Mouse (Mus musculus) ES-Bruce4 (cell line): ENCODE measurements around the gene Hdac5. TPM values are rescaled to one million over a fixed set of nuclear protein-coding genes. Genes with fewer than 3 reads are reported as not detected.

Experiments used
- H3K27ac ChIP-seq: 2 replicates; pipeline ENCODE4 v1.5.1; 2012; ENCODE audit warnings: low read length, inconsistent platforms; ENCODE audit not compliant: insufficient read depth
- H3K27me3 ChIP-seq: 2 replicates; pipeline ENCODE4 v1.6.1; 2012; ENCODE audit warnings: mild to moderate bottlenecking, low read length, inconsistent platforms; ENCODE audit not compliant: control insufficient read depth, poor library complexity, insufficient read depth, severe bottlenecking
- H3K36me3 ChIP-seq: 2 replicates; pipeline ENCODE4 v1.6.1; 2012; ENCODE audit warnings: inconsistent platforms, mild to moderate bottlenecking, low read length, moderate library complexity; ENCODE audit not compliant: control insufficient read depth, poor library complexity, insufficient read depth, severe bottlenecking
- H3K4me1 ChIP-seq: one replicate; pipeline ENCODE4 v1.8.1; 2011; ENCODE audit warnings: low read length; ENCODE audit not compliant: control insufficient read depth, insufficient read depth
- H3K4me3 ChIP-seq: 2 replicates; pipeline ENCODE4 v1.5.1; 2011; ENCODE audit warnings: low read depth, mild to moderate bottlenecking, low read length
- H3K9ac ChIP-seq: 2 replicates; pipeline ENCODE4 v1.6.1; 2012; ENCODE audit warnings: low read depth, mild to moderate bottlenecking, inconsistent platforms; ENCODE audit not compliant: poor library complexity, severe bottlenecking
- H3K9me3 ChIP-seq: replicated peaks from 2 replicates; pipeline ENCODE4 v1.6.1; 2012; ENCODE audit warnings: mild to moderate bottlenecking, low read length, inconsistent platforms; ENCODE audit not compliant: control insufficient read depth, poor library complexity, insufficient read depth, severe bottlenecking
- CTCF ChIP-seq: IDR thresholded peaks from one replicate; pipeline ENCODE4 v1.8.1; 2011; ENCODE audit warnings: low read depth, low read length
- EP300 ChIP-seq: IDR thresholded peaks from 2 replicates; pipeline ENCODE4 v1.6.1; 2011; ENCODE audit warnings: low read depth, low read length; ENCODE audit not compliant: insufficient read depth
- POLR2A ChIP-seq: IDR thresholded peaks from one replicate; pipeline ENCODE4 v1.8.1; 2011; ENCODE audit warnings: low read length; ENCODE audit not compliant: insufficient read depth
- polyA plus RNA-seq: library from polyadenylated mRNA; stranded (reverse); fragments of >200 nt; gene quantifications from 2 replicates; pipeline ENCODE4 v1.2.4, GENCODE M21; 2011; ENCODE audit warnings: low read depth; ENCODE audit not compliant: missing spikeins, insufficient read depth, insufficient read length

Hdac5 gene
- polyA plus RNA-seq, 1 experiment, result 41.2 TPM

DNA sequence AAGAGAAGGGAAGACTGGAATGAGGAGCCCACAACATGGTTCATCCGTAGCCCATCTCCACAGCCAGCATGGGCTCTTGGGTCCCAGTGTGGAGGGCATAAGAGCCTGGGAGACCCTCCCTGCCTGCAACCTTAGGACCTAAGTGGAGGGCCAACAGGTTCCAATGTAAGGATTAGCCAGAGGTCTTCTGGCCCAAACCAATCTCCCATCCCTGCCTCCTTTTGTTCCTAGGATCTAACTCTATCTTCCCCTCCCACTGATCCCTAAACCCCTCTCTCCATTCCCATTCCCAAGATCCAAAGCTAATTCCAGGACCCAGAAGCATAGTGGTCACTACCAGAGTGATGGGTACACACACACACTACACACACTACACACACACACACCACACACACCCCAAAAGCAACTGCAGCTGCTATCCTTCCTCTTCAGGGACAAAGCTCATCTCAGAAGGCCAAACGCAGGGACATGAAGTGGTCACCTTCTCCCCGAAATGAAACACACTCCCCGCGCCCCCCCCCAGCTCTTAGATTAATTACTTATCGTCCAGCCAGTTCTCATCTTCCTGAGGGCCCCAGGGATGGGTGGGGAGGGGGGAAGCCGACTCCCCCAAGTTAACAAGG lies 1.2 kb downstream of the Hdac5 start:
- Histone ChIP-seq H3K9ac (peak overlapping the region; percentile 83), H3K27ac (no peak overlapping the region), H3K9me3 (no peaks in the 10 kb centered on the region), H3K27me3 (no peaks in the 10 kb centered on the region), H3K4me1 (peaks cover 12% of the 10 kb centered on the region), H3K36me3 (no peaks in the 10 kb centered on the region), H3K4me3 (peak overlapping the region; percentile 89)
- TF ChIP-seq EP300 (no peak), POLR2A (no peak), CTCF (no peak)

DNA sequence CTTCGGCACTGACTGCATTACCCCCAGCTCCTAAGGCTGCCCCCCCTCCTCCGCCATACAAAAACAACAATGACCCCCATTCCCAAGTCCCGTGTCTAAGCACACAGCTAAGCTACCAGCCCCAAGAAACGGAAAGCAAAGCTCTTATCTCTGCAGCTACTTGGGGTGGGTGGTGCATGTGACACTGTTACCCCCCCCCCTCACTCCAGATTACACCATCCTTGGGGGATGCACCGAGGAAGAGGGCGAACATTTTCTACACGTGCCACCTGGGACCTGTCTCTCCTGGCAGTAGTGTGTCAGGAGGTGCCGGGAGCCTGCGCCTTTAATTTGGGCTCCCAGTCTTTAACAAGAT lies 1.8 kb downstream of the Hdac5 start:
- no peaks in the 10 kb centered on the region for H3K9me3 ChIP-seq
- no peaks in the 10 kb centered on the region for H3K27me3 ChIP-seq
- no peak overlapping the region for H3K27ac ChIP-seq
- no peaks in the 10 kb centered on the region for H3K36me3 ChIP-seq
- H3K9ac ChIP-seq, result no peak overlapping the region
- H3K4me1 ChIP-seq, result peaks cover 12% of the 10 kb centered on the region
- TF ChIP-seq CTCF, result no peak
- TF ChIP-seq POLR2A, result no peak
- TF ChIP-seq EP300, result no peak
- H3K4me3 ChIP-seq, result no peak overlapping the region

DNA sequence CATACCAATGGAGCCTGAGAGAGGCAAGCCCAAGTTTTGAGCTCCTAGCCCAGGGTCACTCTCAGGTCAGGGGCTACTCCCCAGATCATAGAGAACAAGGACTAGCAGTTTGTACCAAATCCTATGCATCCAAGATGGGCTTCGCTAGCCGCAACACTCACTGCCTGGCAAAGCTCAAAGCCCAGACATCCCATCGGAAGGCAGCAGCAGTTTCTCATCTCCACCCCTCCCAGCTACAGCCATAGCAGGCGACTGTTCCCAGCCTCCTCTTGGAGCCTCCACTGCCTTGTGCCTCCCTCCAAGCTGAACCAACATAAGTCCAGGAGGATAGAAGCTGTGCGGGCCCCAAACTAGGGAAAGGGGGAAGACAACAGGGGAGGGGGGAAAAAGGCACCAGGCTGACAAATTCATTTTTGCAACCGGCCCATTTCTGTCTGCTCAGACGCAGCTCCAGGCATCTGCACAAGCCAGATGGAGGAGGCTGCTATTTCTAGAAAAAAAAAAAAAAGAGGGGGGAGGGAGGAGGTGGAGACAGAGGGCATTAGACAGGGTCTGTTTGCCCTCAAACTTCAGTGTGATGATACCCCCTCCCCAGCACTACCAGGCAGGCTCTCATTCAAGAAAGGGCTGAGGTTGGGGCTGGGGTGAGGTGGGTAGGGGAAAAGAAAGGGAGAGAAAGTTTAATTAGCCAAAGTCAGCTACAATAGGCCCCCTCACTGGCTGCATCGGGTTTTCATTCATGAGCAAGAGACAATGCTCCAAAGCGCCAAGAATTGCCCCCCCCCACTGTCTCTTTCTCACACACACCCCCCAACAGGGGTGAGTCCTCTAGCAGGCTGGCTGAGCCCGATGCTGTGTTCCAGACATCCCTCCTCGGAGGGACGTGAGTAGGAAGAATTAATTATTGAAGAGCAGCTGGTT lies 2.4 kb downstream of the Hdac5 start:
- Histone ChIP-seq H3K27ac (no peak overlapping the region), H3K4me1 (peaks cover 12% of the 10 kb centered on the region), H3K4me3 (no peak overlapping the region)

DNA sequence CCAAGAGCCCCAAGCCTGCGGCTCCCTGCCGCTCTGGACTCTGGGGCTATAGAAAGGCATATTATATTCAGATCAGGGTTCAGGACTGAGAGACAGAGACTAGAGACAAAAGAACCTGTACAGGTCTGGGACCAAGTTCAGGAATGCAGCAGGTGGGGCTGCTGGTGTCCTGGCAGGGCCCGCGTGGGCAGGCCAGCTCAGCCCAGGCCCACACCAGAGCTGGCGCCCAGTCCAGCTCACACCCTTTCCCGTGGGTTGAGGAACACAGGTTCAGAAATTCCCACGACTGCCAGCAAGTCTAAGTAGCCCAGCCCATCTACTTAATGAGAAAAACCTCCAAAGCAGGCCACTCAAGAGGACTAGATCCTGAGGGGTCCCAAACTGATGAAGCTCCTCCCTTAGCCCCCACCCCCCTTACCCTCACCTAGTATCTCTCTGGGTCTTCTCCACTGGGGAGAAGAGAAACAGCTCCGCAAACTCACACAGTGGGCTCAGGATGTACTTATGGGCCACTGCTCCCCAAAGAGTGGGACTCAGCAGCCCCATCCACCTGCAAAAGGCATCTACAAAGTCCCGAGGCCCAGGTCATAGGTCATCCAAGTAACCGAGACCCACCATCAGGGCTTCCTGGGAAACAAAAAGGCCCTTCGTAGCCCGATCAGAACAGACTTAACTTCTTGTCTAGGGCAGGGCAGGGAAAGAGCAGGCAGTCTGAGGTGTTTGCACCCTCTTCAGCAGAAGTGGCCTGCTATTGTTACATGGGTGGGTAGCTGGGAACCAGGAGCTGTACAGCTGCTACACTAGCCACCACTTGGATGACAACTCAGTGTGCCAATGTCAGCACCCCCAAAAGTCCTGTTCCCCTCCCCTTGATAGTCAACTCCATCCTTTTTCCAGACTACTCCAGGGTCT lies 3.6 kb downstream of the Hdac5 start:
- Histone ChIP-seq H3K4me1 (peaks cover 12% of the 10 kb centered on the region), H3K27me3 (no peaks in the 10 kb centered on the region), H3K27ac (no peak overlapping the region), H3K9ac (no peak overlapping the region), H3K9me3 (no peaks in the 10 kb centered on the region), H3K4me3 (no peak overlapping the region), H3K36me3 (no peaks in the 10 kb centered on the region)
- no peak for TF ChIP-seq POLR2A
- TF ChIP-seq CTCF, result no peak
- no peak for TF ChIP-seq EP300

More for the DNA sequence above, 2.4 kb downstream of the Hdac5 start:
- Histone ChIP-seq H3K27me3 (no peaks in the 10 kb centered on the region), H3K36me3 (no peaks in the 10 kb centered on the region), H3K9ac (no peak overlapping the region), H3K9me3 (no peaks in the 10 kb centered on the region)
- TF ChIP-seq CTCF, result no peak
- TF ChIP-seq EP300, result no peak
- no peak for TF ChIP-seq POLR2A

DNA sequence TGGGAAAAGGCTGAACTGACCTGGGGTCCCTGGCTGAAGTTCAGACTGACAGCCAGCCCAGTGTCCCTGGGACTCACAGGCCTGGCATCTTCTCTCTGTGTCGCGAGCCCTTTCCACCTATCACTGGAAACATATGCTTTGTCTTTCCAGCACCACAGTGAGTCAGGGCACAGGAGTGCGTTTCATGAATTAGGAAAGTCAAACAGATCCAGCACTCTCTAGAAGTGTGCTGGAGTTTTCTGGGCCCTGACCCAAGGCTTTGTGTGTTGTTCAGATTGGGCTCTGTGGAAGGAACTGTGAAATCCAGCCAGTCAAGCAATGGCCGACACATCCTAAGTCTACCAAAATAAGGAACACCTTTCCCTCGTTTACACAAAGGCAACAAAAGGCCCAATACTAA lies 4.7 kb downstream of the Hdac5 start:
- Histone ChIP-seq H3K27me3 (no peaks in the 10 kb centered on the region), H3K36me3 (no peaks in the 10 kb centered on the region), H3K4me3 (no peak overlapping the region), H3K27ac (no peak overlapping the region), H3K9ac (no peak overlapping the region), H3K9me3 (no peaks in the 10 kb centered on the region), H3K4me1 (peaks cover 12% of the 10 kb centered on the region)
- no peak for TF ChIP-seq POLR2A
- no peak for TF ChIP-seq EP300
- TF ChIP-seq CTCF, result no peak
